Mouse (Mus musculus) liver, embryonic 18 days (tissue): ENCODE results near the gene Eif4e1b. TPM values are rescaled to one million over a fixed set of nuclear protein-coding genes. Genes with fewer than 3 reads are reported as not detected.

Experiments used
- polyA plus RNA-seq: library from polyadenylated mRNA; depleted of rRNA; stranded (reverse); fragments of >200 nt; gene quantifications from 2 replicates; pipeline ENCODE4 v1.2.3, GENCODE M21; 2012; rRNA removed

The Eif4e1b gene
- not detected in 2 replicates for polyA plus RNA-seq

GRCm38 (mm10) chr13:54783698-54784097, at the start of gene Eif4e1b:
Eif4e1b (plus strand) TSS chr13:54783998.

GRCm38 (mm10) chr13:54749864-54750411, 33.9 kb upstream of the Eif4e1b start, which contains the start of gene Gprin1:
Gprin1 (minus strand) TSS chr13:54749874.

GRCm38 (mm10) chr13:54766192-54766768, 17.5 kb upstream of the Eif4e1b start, which contains the start of gene Sncb:
Sncb (minus strand) TSS chr13:54766595.

GRCm38 (mm10) chr13:54788740-54789560, 5.2 kb downstream of the Eif4e1b start, which contains the start of gene Tspan17:
Tspan17 (plus strand) TSS chr13:54789377.

Other genes with a start within 250 kb of the Eif4e1b start
- 25.3 and 27.0 TPM in 2 replicates for gene 4833439L19Rik, start 218.6 kb upstream of the Eif4e1b start, polyA plus RNA-seq
- gene Arl10, start 209.0 kb upstream of the Eif4e1b start, polyA plus RNA-seq, result 8.0 and 8.1 TPM in 2 replicates
- gene Nop16, start 193.9 kb upstream of the Eif4e1b start, polyA plus RNA-seq, result 21.2 and 22.5 TPM in 2 replicates
- 58.7 and 62.8 TPM in 2 replicates for gene Higd2a, start 193.8 kb upstream of the Eif4e1b start, polyA plus RNA-seq
- gene Cltb, start 172.7 kb upstream of the Eif4e1b start, polyA plus RNA-seq, result 9.7 and 9.9 TPM in 2 replicates
- 15.0 and 15.7 TPM in 2 replicates for gene Faf2, start 162.2 kb upstream of the Eif4e1b start, polyA plus RNA-seq
- 18.2 and 21.5 TPM in 2 replicates for gene Rnf44, start 90.1 kb upstream of the Eif4e1b start, polyA plus RNA-seq
- gene Cdhr2, start 82.5 kb upstream of the Eif4e1b start, polyA plus RNA-seq, result 9.8 and 10.2 TPM in 2 replicates
- 0.01 and 0.04 TPM in 2 replicates for gene Gprin1, start 34.1 kb upstream of the Eif4e1b start, polyA plus RNA-seq
- not detected in 2 replicates for gene Sncb, start 17.4 kb upstream of the Eif4e1b start, polyA plus RNA-seq
- gene Tspan17, start 5.4 kb downstream of the Eif4e1b start, polyA plus RNA-seq, result 0.71 and 0.74 TPM in 2 replicates
- 0.44 and 0.52 TPM in 2 replicates for gene Unc5a, start 165.4 kb downstream of the Eif4e1b start, polyA plus RNA-seq
- 8.9 and 9.1 TPM in 2 replicates for gene Hk3, start 237.4 kb downstream of the Eif4e1b start, polyA plus RNA-seq